Mouse (Mus musculus) forebrain, postnatal 0 days (tissue): Measurements from ENCODE around the gene Polh. TPM values are rescaled to one million over a fixed set of nuclear protein-coding genes. Genes with fewer than 3 reads are reported as not detected.

Source experiments
- ATAC-seq: fragments of 200-750 bp; cut with Nextera tagmentation; 2 replicates; pipeline ENCODE4 v1.8.0; 2017; ENCODE audit warnings: mild to moderate bottlenecking, moderate library complexity
- DNase-seq: peaks from one replicate; pipeline ENCODE4 v3.0.0-alpha.2; 2015
- H3K27ac ChIP-seq: fragments of 300-500 bp; sonication (generic); 2 replicates; pipeline ENCODE4 v1.5.1; 2014; ENCODE audit warnings: low read depth, mild to moderate bottlenecking, antibody characterized with exemption, low read length, moderate library complexity, mixed read lengths
- H3K27me3 ChIP-seq: fragments of 300-500 bp; sonication (generic); 2 replicates; pipeline ENCODE4 v1.6.1; 2014; ENCODE audit warnings: mild to moderate bottlenecking, low read length, mixed read lengths; ENCODE audit not compliant: insufficient read depth
- H3K36me3 ChIP-seq: fragments of 300-500 bp; sonication (generic); 2 replicates; pipeline ENCODE4 v1.6.1; 2014; ENCODE audit warnings: mild to moderate bottlenecking, moderate library complexity; ENCODE audit not compliant: insufficient read depth
- H3K4me1 ChIP-seq: fragments of 300-500 bp; sonication (generic); 2 replicates; pipeline ENCODE4 v1.6.1; 2014; ENCODE audit warnings: antibody characterized with exemption; ENCODE audit not compliant: insufficient read depth
- H3K4me2 ChIP-seq: fragments of 300-500 bp; sonication (generic); 2 replicates; pipeline ENCODE4 v1.6.1; 2014; ENCODE audit warnings: low read depth, mild to moderate bottlenecking, moderate library complexity
- H3K4me3 ChIP-seq: fragments of 300-500 bp; sonication (generic); 2 replicates; pipeline ENCODE4 v1.5.1; 2014; ENCODE audit warnings: low read depth, low read length, mixed read lengths
- H3K9ac ChIP-seq: fragments of 300-500 bp; sonication (generic); 2 replicates; pipeline ENCODE4 v1.6.1; 2014; ENCODE audit warnings: mild to moderate bottlenecking
- H3K9me3 ChIP-seq: fragments of 300-500 bp; sonication (generic); 2 replicates; pipeline ENCODE4 v1.6.1; 2016; ENCODE audit warnings: low read length
- CTCF ChIP-seq: sonication (generic); IDR thresholded peaks from 2 replicates; pipeline ENCODE4 v1.5.1; 2016; ENCODE audit warnings: antibody characterized with exemption, control low read depth, low read depth
- WGBS: fragments of 180-500 bp; shearing (Covaris S2); extraction: QIAGEN DNeasy Blood & Tissue Kit; methylation state at CpG from one replicate; pipeline ENCODE4 v1.1.7; 2014; 5-methylcytosine and 5-hydroxymethylcytosine counted together
- polyA plus RNA-seq: library from polyadenylated mRNA; unstranded; fragments of >200 nt; fragmentation: Nextera tagmentation; extraction: Ambion mirVana; gene quantifications from 2 replicates; pipeline ENCODE4 v1.2.1, GENCODE M21; 2015
- total RNA-seq: library from RNA; depleted of rRNA; stranded (reverse); fragments of >200 nt; gene quantifications from 2 replicates; pipeline ENCODE4 v1.2.3, GENCODE M21; 2014; rRNA removed

Polh gene
- 9.6 and 11.7 TPM in 2 replicates for total RNA-seq
- 3.1 and 4.7 TPM in 2 replicates for polyA plus RNA-seq

- WGBS = 1% methylated on average over 66 of the region's 66 CpGs
- DNase-seq (peak; percentile 99), ATAC-seq (peak; percentile 96)
- H3K4me1 ChIP-seq = peaks cover 20% of the 10 kb centered on the region
- TF ChIP-seq CTCF = no peak; the same call in 1 of the 2 replicates
- H3K4me2 ChIP-seq = peak within 1 kb of the TSS; percentile 88
- peaks cover 20% of the 10 kb centered on the region for H3K36me3 ChIP-seq
- H3K4me3 ChIP-seq = peak within 1 kb of the TSS; percentile 99
- peak within 1 kb of the TSS; percentile 75 for H3K9ac ChIP-seq
- H3K9me3 ChIP-seq = no peaks in the 10 kb centered on the region
- peak within 1 kb of the TSS; percentile 79 for H3K27ac ChIP-seq
- no peaks in the 10 kb centered on the region for H3K27me3 ChIP-seq
Measured at GRCm38 (mm10) chr17:46202421-46203071, at the start of gene Polh, which contains the start of gene Xpo5. TSS of gene Polh (minus strand) at chr17:46202645. TSS of gene Xpo5 (plus strand) at chr17:46202782.

- DNase-seq (no peak), ATAC-seq (no peak)
- TF ChIP-seq CTCF = peak; percentile 19; the same call in 1 of the 2 replicates
- Histone ChIP-seq H3K9ac (no peak overlapping the region), H3K4me2 (no peak overlapping the region), H3K36me3 (peaks cover 27% of the 10 kb centered on the region), H3K4me1 (peaks cover 29% of the 10 kb centered on the region), H3K27ac (no peak overlapping the region), H3K27me3 (no peaks in the 10 kb centered on the region), H3K4me3 (no peak overlapping the region), H3K9me3 (no peaks in the 10 kb centered on the region)
- WGBS = 86% methylated on average over 7 of the region's 7 CpGs
Measured at GRCm38 (mm10) chr17:46251174-46251573, 48.7 kb upstream of the Polh start.

- peaks cover 55% of the 10 kb centered on the region for H3K36me3 ChIP-seq
- ATAC-seq = peak; percentile 43
Measured at GRCm38 (mm10) chr17:46248189-46248522, 45.7 kb upstream of the Polh start.

GRCm38 (mm10) chr17:46247512-46248188, 45.2 kb upstream of the Polh start, which contains the start of the genes Polr1c and Yipf3:
TSS of gene Polr1c (minus strand) at chr17:46248054.
TSS of gene Yipf3 (plus strand) at chr17:46248080.
- H3K27ac ChIP-seq = peak within 1 kb of the TSS; percentile 85
- H3K4me1 ChIP-seq = peaks cover 15% of the 10 kb centered on the region
- H3K9me3 ChIP-seq = no peaks in the 10 kb centered on the region
- ATAC-seq (peak; percentile 97), DNase-seq (peak; percentile 96)
- H3K9ac ChIP-seq = peak within 1 kb of the TSS; percentile 97
- H3K4me2 ChIP-seq = peak within 1 kb of the TSS; percentile 90
- peaks cover 59% of the 10 kb centered on the region for H3K36me3 ChIP-seq
- peak within 1 kb of the TSS; percentile 99 for H3K4me3 ChIP-seq
- no peaks in the 10 kb centered on the region for H3K27me3 ChIP-seq
- TF ChIP-seq CTCF = no peak
- 2% methylated on average over 53 of the region's 53 CpGs for WGBS

More at GRCm38 (mm10) chr17:46248189-46248522, 45.7 kb upstream of the Polh start:
- peak overlapping the region; percentile 99 for H3K4me3 ChIP-seq
- TF ChIP-seq CTCF = no peak
- DNase-seq = no peak
- H3K27me3 ChIP-seq = no peaks in the 10 kb centered on the region
- WGBS = under 1% methylated on average over 37 of the region's 37 CpGs
- no peaks in the 10 kb centered on the region for H3K9me3 ChIP-seq
- H3K4me2 ChIP-seq = peak overlapping the region; percentile 90
- H3K27ac ChIP-seq = peak overlapping the region; percentile 85
- peaks cover 16% of the 10 kb centered on the region for H3K4me1 ChIP-seq
- peak overlapping the region; percentile 97 for H3K9ac ChIP-seq

GRCm38 (mm10) chr17:46244579-46244978, 42.1 kb upstream of the Polh start:
- no peak overlapping the region for H3K9ac ChIP-seq
- H3K4me3 ChIP-seq = no peak overlapping the region
- TF ChIP-seq CTCF = no peak
- H3K36me3 ChIP-seq = peaks cover 66% of the 10 kb centered on the region
- DNase-seq = no peak
- WGBS = 80% methylated on average over 10 of the region's 10 CpGs
- peaks cover 15% of the 10 kb centered on the region for H3K4me1 ChIP-seq
- H3K9me3 ChIP-seq = no peaks in the 10 kb centered on the region
- H3K27me3 ChIP-seq = no peaks in the 10 kb centered on the region
- H3K4me2 ChIP-seq = no peak overlapping the region
- no peak for ATAC-seq
- H3K27ac ChIP-seq = no peak overlapping the region

- Histone ChIP-seq H3K4me2 (no peak overlapping the region), H3K4me1 (peaks cover 8% of the 10 kb centered on the region), H3K27ac (no peak overlapping the region), H3K36me3 (peaks cover 75% of the 10 kb centered on the region), H3K4me3 (no peak overlapping the region), H3K27me3 (no peaks in the 10 kb centered on the region), H3K9ac (no peak overlapping the region), H3K9me3 (no peaks in the 10 kb centered on the region)
- no peak for ATAC-seq
- no peak for DNase-seq
- TF ChIP-seq CTCF = no peak
- 35% methylated on average over 2 of the region's 2 CpGs for WGBS
Measured at GRCm38 (mm10) chr17:46243624-46244023, 41.2 kb upstream of the Polh start.

- Histone ChIP-seq H3K4me3 (no peak overlapping the region), H3K4me2 (no peak overlapping the region), H3K27me3 (no peaks in the 10 kb centered on the region), H3K4me1 (peaks cover 7% of the 10 kb centered on the region), H3K36me3 (peaks cover 81% of the 10 kb centered on the region), H3K9me3 (no peaks in the 10 kb centered on the region), H3K27ac (no peak overlapping the region), H3K9ac (no peak overlapping the region)
- no peak for DNase-seq
- 85% methylated on average over 4 of the region's 4 CpGs for WGBS
- ATAC-seq = no peak
- no peak for TF ChIP-seq CTCF
Measured at GRCm38 (mm10) chr17:46242993-46243392, 40.5 kb upstream of the Polh start.
